Mouse (Mus musculus) hindbrain, postnatal 0 days (tissue): ENCODE measurements around the gene Depdc1b. TPM values are rescaled to one million over a fixed set of nuclear protein-coding genes. Genes with fewer than 3 reads are reported as not detected.

Experiments used
- ATAC-seq: fragments of 200-750 bp; cut with Nextera tagmentation; 2 replicates; pipeline ENCODE4 v1.8.0; 2017; ENCODE audit warnings: mild to moderate bottlenecking, moderate TSS enrichment, moderate library complexity
- DNase-seq: peaks from one replicate; pipeline ENCODE4 v3.0.0-alpha.2; 2015; ENCODE audit warnings: low spot score
- H3K27ac ChIP-seq: fragments of 300-500 bp; sonication (generic); 2 replicates; pipeline ENCODE4 v1.5.1; 2014; ENCODE audit warnings: mild to moderate bottlenecking
- H3K27me3 ChIP-seq: fragments of 300-500 bp; sonication (generic); 2 replicates; pipeline ENCODE4 v1.6.1; 2014; ENCODE audit warnings: low read length, mixed read lengths; ENCODE audit not compliant: insufficient read depth
- H3K36me3 ChIP-seq: fragments of 300-500 bp; sonication (generic); 2 replicates; pipeline ENCODE4 v1.6.1; 2014; ENCODE audit warnings: low read length, mixed read lengths; ENCODE audit not compliant: insufficient read depth
- H3K4me1 ChIP-seq: fragments of 300-500 bp; sonication (generic); 2 replicates; pipeline ENCODE4 v1.6.1; 2014; ENCODE audit warnings: antibody characterized with exemption, low read length, mixed read lengths; ENCODE audit not compliant: insufficient read depth
- H3K4me2 ChIP-seq: fragments of 300-500 bp; sonication (generic); 2 replicates; pipeline ENCODE4 v1.6.1; 2014; ENCODE audit warnings: low read depth, mild to moderate bottlenecking, low read length, moderate library complexity, mixed read lengths
- H3K4me3 ChIP-seq: fragments of 300-500 bp; sonication (generic); 2 replicates; pipeline ENCODE4 v1.5.1; 2014; ENCODE audit warnings: low read length
- H3K9ac ChIP-seq: fragments of 300-500 bp; sonication (generic); replicated peaks from 2 replicates; pipeline ENCODE4 v1.6.1; 2014; ENCODE audit warnings: mild to moderate bottlenecking, low read length, moderate library complexity, mixed read lengths
- H3K9me3 ChIP-seq: fragments of 300-500 bp; sonication (generic); 2 replicates; pipeline ENCODE4 v1.6.1; 2016; ENCODE audit warnings: low read length, mixed read lengths
- CTCF ChIP-seq: IDR thresholded peaks from 2 replicates; pipeline ENCODE4 v1.5.1; 2016; ENCODE audit warnings: antibody characterized with exemption, control low read depth, low read depth
- WGBS: fragments of 180-500 bp; shearing (Covaris S2); extraction: QIAGEN DNeasy Blood & Tissue Kit; methylation state at CpG from one replicate; pipeline ENCODE4 v1.1.7; 2014; 5-methylcytosine and 5-hydroxymethylcytosine counted together
- polyA plus RNA-seq: library from polyadenylated mRNA; unstranded; fragments of >200 nt; fragmentation: Nextera tagmentation; extraction: Ambion mirVana; gene quantifications from 2 replicates; pipeline ENCODE4 v1.2.1, GENCODE M21; 2015
- total RNA-seq: library from RNA; depleted of rRNA; stranded (reverse); fragments of >200 nt; gene quantifications from 2 replicates; pipeline ENCODE4 v1.2.3, GENCODE M21; 2014; rRNA removed

Gene Depdc1b
- total RNA-seq: 1.8 and 5.0 TPM in 2 replicates
- polyA plus RNA-seq: 0.94 and 1.8 TPM in 2 replicates

GRCm38 (mm10) chr13:108315702-108316486 lies at the start of gene Depdc1b:
Gene Depdc1b, plus strand, starts transcription at chr13:108316332.
- H3K4me3 ChIP-seq: peak within 1 kb of the TSS; percentile 62
- H3K9ac ChIP-seq: peak within 1 kb of the TSS; percentile 58
- DNase-seq (peak; percentile 94), ATAC-seq (peak; percentile 99)
- no peaks in the 10 kb centered on the region for H3K27me3 ChIP-seq
- H3K9me3 ChIP-seq: no peaks in the 10 kb centered on the region
- peak within 1 kb of the TSS; percentile 91 for H3K4me2 ChIP-seq
- WGBS: under 1% methylated on average over 44 of the region's 48 CpGs
- H3K36me3 ChIP-seq: no peaks in the 10 kb centered on the region
- no peaks in the 10 kb centered on the region for H3K4me1 ChIP-seq
- no peak; the same call in none of the 2 replicates for TF ChIP-seq CTCF
- H3K27ac ChIP-seq: 0 out of 2 replicates have a peak within 1 kb of the TSS, but pooled peaks have one; percentile 23

GRCm38 (mm10) chr13:108267841-108268634 lies 48.1 kb upstream of the Depdc1b start:
- TF ChIP-seq CTCF: no peak
- 86% methylated on average over 9 of the region's 9 CpGs for WGBS
- no peak overlapping the region for H3K9ac ChIP-seq

GRCm38 (mm10) chr13:108271458-108272148 lies 44.5 kb upstream of the Depdc1b start:
- H3K9ac ChIP-seq: no peak overlapping the region
- 73% methylated on average over 7 of the region's 7 CpGs for WGBS
- TF ChIP-seq CTCF: no peak
- ATAC-seq: no peak
- no peaks in the 10 kb centered on the region for H3K27me3 ChIP-seq
- no peak for DNase-seq
- no peaks in the 10 kb centered on the region for H3K9me3 ChIP-seq
- no peaks in the 10 kb centered on the region for H3K4me1 ChIP-seq
- no peak overlapping the region for H3K4me3 ChIP-seq
- no peak overlapping the region for H3K27ac ChIP-seq
- no peaks in the 10 kb centered on the region for H3K36me3 ChIP-seq
- no peak overlapping the region for H3K4me2 ChIP-seq

More at GRCm38 (mm10) chr13:108267841-108268634, 48.1 kb upstream of the Depdc1b start:
- ATAC-seq (no peak), DNase-seq (no peak)
- Histone ChIP-seq H3K27me3 (no peaks in the 10 kb centered on the region), H3K4me3 (no peak overlapping the region), H3K4me1 (no peaks in the 10 kb centered on the region), H3K4me2 (no peak overlapping the region), H3K9me3 (no peaks in the 10 kb centered on the region), H3K36me3 (no peaks in the 10 kb centered on the region), H3K27ac (no peak overlapping the region)

- Histone ChIP-seq H3K27me3 (no peaks in the 10 kb centered on the region), H3K27ac (no peak overlapping the region), H3K9ac (no peak overlapping the region), H3K9me3 (no peaks in the 10 kb centered on the region), H3K4me3 (no peak overlapping the region), H3K4me1 (no peaks in the 10 kb centered on the region), H3K4me2 (no peak overlapping the region), H3K36me3 (no peaks in the 10 kb centered on the region)
- WGBS: 86% methylated on average over 8 of the region's 8 CpGs
- no peak for TF ChIP-seq CTCF
- DNase-seq: no peak
- no peak for ATAC-seq
Measured at GRCm38 (mm10) chr13:108272332-108272731, 43.8 kb upstream of the Depdc1b start.

- H3K4me1 ChIP-seq: no peaks in the 10 kb centered on the region
- H3K36me3 ChIP-seq: no peaks in the 10 kb centered on the region
- no peak overlapping the region for H3K4me3 ChIP-seq
- no peak for TF ChIP-seq CTCF
- no peak overlapping the region for H3K27ac ChIP-seq
- 61% methylated on average over 15 of the region's 15 CpGs for WGBS
- ATAC-seq: no peak
- no peaks in the 10 kb centered on the region for H3K9me3 ChIP-seq
- no peaks in the 10 kb centered on the region for H3K27me3 ChIP-seq
- no peak overlapping the region for H3K9ac ChIP-seq
- DNase-seq: no peak
- H3K4me2 ChIP-seq: no peak overlapping the region
Measured at GRCm38 (mm10) chr13:108273034-108273433, 43.1 kb upstream of the Depdc1b start.

- WGBS: 46% methylated on average over 5 of the region's 5 CpGs
- no peak for ATAC-seq
- no peak overlapping the region for H3K4me3 ChIP-seq
- no peak for TF ChIP-seq CTCF
- no peaks in the 10 kb centered on the region for H3K36me3 ChIP-seq
- H3K27ac ChIP-seq: no peak overlapping the region
- no peaks in the 10 kb centered on the region for H3K27me3 ChIP-seq
- H3K4me1 ChIP-seq: no peaks in the 10 kb centered on the region
- H3K9me3 ChIP-seq: no peaks in the 10 kb centered on the region
- no peak overlapping the region for H3K9ac ChIP-seq
- DNase-seq: no peak
- H3K4me2 ChIP-seq: no peak overlapping the region
Measured at GRCm38 (mm10) chr13:108273456-108273855, 42.7 kb upstream of the Depdc1b start.
